Mouse (Mus musculus) embryo, embryonic 10 days (tissue): ENCODE measurements around the gene Pla2g4e.

Experiments
- DNase-seq: peaks from one replicate; pipeline ENCODE4 v3.0.0-alpha.2; 2015; ENCODE audit warnings: low spot score

Pla2g4e gene

GRCm38 (mm10) chr2:120154361-120154894, 90.7 kb downstream of the Pla2g4e start, which contains the start of gene Ehd4:
Gene Ehd4, minus strand, starts transcription at chr2:120154606.
- DNase-seq: peak; percentile 99

- peak; percentile 54 for DNase-seq
These were observed 91.4 kb downstream of the Pla2g4e start for GRCm38 (mm10) chr2:120153586-120154360.

GRCm38 (mm10) chr2:120150571-120150970, 94.6 kb downstream of the Pla2g4e start:
- no peak for DNase-seq

GRCm38 (mm10) chr2:120149634-120150033, 95.5 kb downstream of the Pla2g4e start:
- no peak for DNase-seq

GRCm38 (mm10) chr2:120147999-120148398, 97.1 kb downstream of the Pla2g4e start:
- DNase-seq: no peak

GRCm38 (mm10) chr2:120147364-120147763, 97.8 kb downstream of the Pla2g4e start:
- no peak for DNase-seq

GRCm38 (mm10) chr2:120146543-120146942, 98.6 kb downstream of the Pla2g4e start:
- DNase-seq: no peak

GRCm38 (mm10) chr2:120144390-120144789, 100.7 kb downstream of the Pla2g4e start:
- DNase-seq: no peak

GRCm38 (mm10) chr2:120142336-120142735, 102.8 kb downstream of the Pla2g4e start:
- DNase-seq: no peak

- no peak for DNase-seq
These were observed 103.5 kb downstream of the Pla2g4e start for GRCm38 (mm10) chr2:120141671-120142070.

- no peak for DNase-seq
These were observed 104.8 kb downstream of the Pla2g4e start for GRCm38 (mm10) chr2:120140326-120140725.

GRCm38 (mm10) chr2:120139091-120139490, 106.0 kb downstream of the Pla2g4e start:
- DNase-seq: no peak

GRCm38 (mm10) chr2:120137281-120137680, 107.9 kb downstream of the Pla2g4e start:
- no peak for DNase-seq

GRCm38 (mm10) chr2:120134453-120135075, 110.6 kb downstream of the Pla2g4e start:
- no peak for DNase-seq

GRCm38 (mm10) chr2:120131881-120132280, 113.3 kb downstream of the Pla2g4e start:
- DNase-seq: no peak

- no peak for DNase-seq
These were observed 115.8 kb downstream of the Pla2g4e start for GRCm38 (mm10) chr2:120129252-120129908.

- DNase-seq: peak; percentile 9
These were observed 116.5 kb downstream of the Pla2g4e start for GRCm38 (mm10) chr2:120128611-120129051.

- no peak for DNase-seq
These were observed 117.1 kb downstream of the Pla2g4e start for GRCm38 (mm10) chr2:120128011-120128410.

- no peak for DNase-seq
These were observed 118.2 kb downstream of the Pla2g4e start for GRCm38 (mm10) chr2:120126901-120127300.

- no peak for DNase-seq
These were observed 118.7 kb downstream of the Pla2g4e start for GRCm38 (mm10) chr2:120126408-120126807.

GRCm38 (mm10) chr2:120125461-120125860, 119.7 kb downstream of the Pla2g4e start:
- no peak for DNase-seq

GRCm38 (mm10) chr2:120124946-120125345, 120.2 kb downstream of the Pla2g4e start:
- no peak for DNase-seq

- peak; percentile 19 for DNase-seq
These were observed 121.0 kb downstream of the Pla2g4e start for GRCm38 (mm10) chr2:120124096-120124495.
